Mouse (Mus musculus): ENCODE measurements around the gene Gbp3.

DNA sequence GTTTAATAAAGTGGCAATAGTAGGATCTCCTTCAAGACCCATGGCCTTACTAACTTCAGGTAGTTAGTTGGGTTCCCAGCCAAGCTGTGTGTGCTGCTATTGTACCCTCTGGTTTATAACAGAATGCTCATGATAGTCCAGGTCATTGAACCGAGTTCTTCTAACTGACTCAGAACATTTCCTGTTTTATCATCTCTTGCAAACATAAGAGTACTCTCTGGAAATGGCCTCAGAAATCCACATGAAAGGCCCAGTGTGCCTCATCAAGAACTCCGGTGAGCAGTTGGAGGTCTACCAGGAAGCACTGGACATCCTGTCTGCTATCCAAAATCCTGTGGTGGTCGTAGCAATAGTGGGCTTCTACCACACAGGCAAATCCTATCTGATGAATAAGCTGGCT lies 38.1 kb downstream of the Gbp3 start:
- TF ChIP-seq POLR2A (IDR thresholded peaks at IDR 0.05; ENCODE audit: control insufficient read depth, low read depth, low read length), result no peak
- TF ChIP-seq CTCF (IDR thresholded peaks at IDR 0.05; ENCODE audit: control insufficient read depth, insufficient read depth, insufficient replicate concordance, low read depth, low read length), result no peak
